Comparison of ENCODE assay signal across 15 mouse cellular contexts in the genomic region with DNA sequence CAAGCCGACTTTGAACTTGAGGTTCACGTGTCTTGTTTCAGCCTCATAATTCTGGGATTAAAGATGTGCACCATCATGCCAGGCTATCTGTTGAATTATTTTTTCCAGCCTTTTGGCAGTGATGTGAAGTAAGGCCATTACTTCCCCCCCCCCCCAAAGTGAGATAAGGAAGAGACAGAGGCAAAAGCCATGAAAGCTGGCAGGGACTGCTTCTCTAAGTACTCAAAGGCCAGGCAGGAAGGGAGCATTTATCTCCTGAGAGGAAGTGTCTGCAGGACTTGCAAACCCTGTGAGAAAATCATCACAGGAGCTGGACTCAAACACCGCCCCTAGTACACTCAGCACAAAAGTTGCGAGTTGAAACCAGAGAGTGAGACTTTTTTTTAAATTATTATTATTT.
"Had no signal": no experiment of that assay in that cellular context is flagged by ENCODE, and none has a peak within 500 bp of the region (broad histone marks: within the 10 kb centered on the region; RNA-seq: fewer than 3 reads in every experiment).

No protein-coding gene starts in this region.

- H3K27ac ChIP-seq: neural tube, embryonic 15.5 days; stomach, embryonic 15.5 days; stomach, postnatal 0 days had no signal

- H3K4me2 ChIP-seq: neural tube, embryonic 15.5 days; stomach, embryonic 15.5 days had no signal

- DNase-seq: retina, postnatal 1 day; right cerebral cortex, adult 18-20 months; right cerebral cortex, postnatal 14 days; right cerebral cortex, postnatal 25 days; right cerebral cortex, postnatal 4 days; spleen, adult 18-20 months; thymus, adult 18-20 months; thymus, adult 2 months; thymus, postnatal 14 days; thymus, postnatal 25 days; thymus, postnatal 36 days; thymus, postnatal 4 days had no signal

- H3K9ac ChIP-seq: neural tube, embryonic 15.5 days; stomach, embryonic 15.5 days had no signal

- H3K36me3 ChIP-seq: stomach, embryonic 15.5 days had no signal

- H3K27me3 ChIP-seq: neural tube, embryonic 15.5 days; stomach, embryonic 15.5 days had no signal

- H3K9me3 ChIP-seq: neural tube, embryonic 15.5 days; stomach, embryonic 15.5 days had no signal

- H3K4me3 ChIP-seq: neural tube, embryonic 15.5 days; stomach, embryonic 15.5 days had no signal
